Mouse (Mus musculus) heart, adult 8-10 months (tissue): ENCODE results near the gene Lgals9. TPM values are rescaled to one million over a fixed set of nuclear protein-coding genes. Genes with fewer than 3 reads are reported as not detected.

Source experiments
- DNase-seq: peaks from one replicate; pipeline ENCODE4 v3.0.0; 2022; ENCODE audit warnings: low spot score
- total RNA-seq, 4 experiments: library from RNA; stranded (reverse); gene quantifications; 2 replicates each; pipeline ENCODE4 v1.2.4; 2022

Lgals9 gene
- total RNA-seq, 4 experiments from 2014 or later = 15.9 to 19.3 (median 17.1) TPM

GRCm38 (mm10) chr11:78976731-78977510 is 7.8 kb downstream of the Lgals9 start:
- DNase-seq = no peak

GRCm38 (mm10) chr11:78973381-78974150 is 11.2 kb downstream of the Lgals9 start:
- DNase-seq = peak; percentile 65

GRCm38 (mm10) chr11:78972811-78973351 is 11.9 kb downstream of the Lgals9 start:
- no peak for DNase-seq

- DNase-seq = no peak
Measured at GRCm38 (mm10) chr11:78972328-78972727, 12.4 kb downstream of the Lgals9 start.

- no peak for DNase-seq
Measured at GRCm38 (mm10) chr11:78971746-78972145, 13.0 kb downstream of the Lgals9 start.

- DNase-seq = no peak
Measured at GRCm38 (mm10) chr11:78971096-78971495, 13.7 kb downstream of the Lgals9 start.

GRCm38 (mm10) chr11:78968121-78968520 is 16.6 kb downstream of the Lgals9 start:
- DNase-seq = no peak

- no peak for DNase-seq
Measured at GRCm38 (mm10) chr11:78967371-78967770, 17.4 kb downstream of the Lgals9 start.

GRCm38 (mm10) chr11:78961221-78961620 is 23.5 kb downstream of the Lgals9 start:
- DNase-seq = no peak

- no peak for DNase-seq
Measured at GRCm38 (mm10) chr11:78959841-78960520, 24.8 kb downstream of the Lgals9 start.

- DNase-seq = no peak
Measured at GRCm38 (mm10) chr11:78959367-78959766, 25.4 kb downstream of the Lgals9 start.

- peak; percentile 77 for DNase-seq
Measured at GRCm38 (mm10) chr11:78956260-78956659, 28.5 kb downstream of the Lgals9 start.

GRCm38 (mm10) chr11:78952467-78952866 is 32.3 kb downstream of the Lgals9 start:
- DNase-seq = no peak

GRCm38 (mm10) chr11:78950365-78950764 is 34.4 kb downstream of the Lgals9 start:
- DNase-seq = no peak

GRCm38 (mm10) chr11:78943083-78943482 is 41.7 kb downstream of the Lgals9 start:
- no peak for DNase-seq

GRCm38 (mm10) chr11:78935178-78935577 is 49.6 kb downstream of the Lgals9 start:
- DNase-seq = peak; percentile 52

GRCm38 (mm10) chr11:78934727-78935126 is 50.0 kb downstream of the Lgals9 start:
- no peak for DNase-seq

GRCm38 (mm10) chr11:78934307-78934706 is 50.4 kb downstream of the Lgals9 start:
- no peak for DNase-seq

- DNase-seq = peak; percentile 86
Measured at GRCm38 (mm10) chr11:78929345-78929744, 55.4 kb downstream of the Lgals9 start.

- peak; percentile 24 for DNase-seq
Measured at GRCm38 (mm10) chr11:78924916-78925315, 59.8 kb downstream of the Lgals9 start.

- DNase-seq = no peak
Measured at GRCm38 (mm10) chr11:78924111-78924510, 60.6 kb downstream of the Lgals9 start.
